Mouse (Mus musculus): ENCODE results near the gene Gm17364. TPM values are rescaled to one million over a fixed set of nuclear protein-coding genes. Genes with fewer than 3 reads are reported as not detected.
"Not testable (repeated sequence)": the region's sequence is repeated elsewhere in the genome, so short reads cannot be mapped to it uniquely, and the experiment has no call there.

The Gm17364 gene
- total RNA-seq, 2 experiments from 2014 or later, result not detected

GRCm38 (mm10) chr13:41251667-41252066 lies 22.1 kb downstream of the Gm17364 start:
- no peak for DNase-seq

- not testable (repeated sequence) for DNase-seq
These were observed 22.5 kb downstream of the Gm17364 start for GRCm38 (mm10) chr13:41251232-41251631.

- DNase-seq, result no peak
These were observed 23.3 kb downstream of the Gm17364 start for GRCm38 (mm10) chr13:41250318-41250981.

GRCm38 (mm10) chr13:41249538-41250317 lies 24.0 kb downstream of the Gm17364 start, which contains the start of gene Smim13:
Gene Smim13 (plus strand): TSS chr13:41249844.
- peak; percentile 91 for DNase-seq

GRCm38 (mm10) chr13:41248751-41249520 lies 24.8 kb downstream of the Gm17364 start:
- DNase-seq, result no peak

GRCm38 (mm10) chr13:41244306-41244830 lies 29.4 kb downstream of the Gm17364 start:
- peak; percentile 34 for DNase-seq

GRCm38 (mm10) chr13:41241557-41241956 lies 32.2 kb downstream of the Gm17364 start:
- DNase-seq, result no peak

GRCm38 (mm10) chr13:41238805-41239130 lies 35.0 kb downstream of the Gm17364 start:
- no peak for DNase-seq

GRCm38 (mm10) chr13:41238035-41238804 lies 35.6 kb downstream of the Gm17364 start:
- DNase-seq, result no peak

GRCm38 (mm10) chr13:41235845-41236741 lies 37.7 kb downstream of the Gm17364 start:
- no peak for DNase-seq

GRCm38 (mm10) chr13:41235181-41235580 lies 38.6 kb downstream of the Gm17364 start:
- DNase-seq, result no peak

GRCm38 (mm10) chr13:41233241-41233640 lies 40.5 kb downstream of the Gm17364 start:
- no peak for DNase-seq

GRCm38 (mm10) chr13:41232209-41232608 lies 41.6 kb downstream of the Gm17364 start:
- DNase-seq, result no peak

GRCm38 (mm10) chr13:41231389-41231983 lies 42.3 kb downstream of the Gm17364 start:
- DNase-seq, result no peak

GRCm38 (mm10) chr13:41230256-41230655 lies 43.5 kb downstream of the Gm17364 start:
- no peak for DNase-seq

- DNase-seq, result no peak
These were observed 45.7 kb downstream of the Gm17364 start for GRCm38 (mm10) chr13:41228060-41228459.

- DNase-seq, result no peak
These were observed 47.3 kb downstream of the Gm17364 start for GRCm38 (mm10) chr13:41226513-41226912.

Measured in heart, postnatal 4 days (tissue).